Mouse (Mus musculus) intestine, embryonic 14.5 days (tissue): ENCODE measurements around the gene Syt1. TPM values are rescaled to one million over a fixed set of nuclear protein-coding genes. Genes with fewer than 3 reads are reported as not detected.

Experiments used
- ATAC-seq: fragments of 200-750 bp; cut with Nextera tagmentation; replicated peaks from 2 replicates; pipeline ENCODE4 v1.8.0; 2017; ENCODE audit warnings: low read depth, moderate number of reproducible peaks, moderate TSS enrichment, moderate library complexity; ENCODE audit not compliant: low FRiP score, low TSS enrichment
- DNase-seq: peaks from one replicate; pipeline ENCODE4 v3.0.0-alpha.2; 2018; ENCODE audit warnings: low spot score
- H3K27ac ChIP-seq: fragments of 300-500 bp; sonication (generic); 2 replicates; pipeline ENCODE4 v1.5.1; 2014; ENCODE audit warnings: low read depth, mild to moderate bottlenecking, control low read depth
- H3K27me3 ChIP-seq: fragments of 300-500 bp; sonication (generic); replicated peaks from 2 replicates; pipeline ENCODE4 v1.6.1; 2014; ENCODE audit warnings: low read length, control low read depth; ENCODE audit not compliant: control insufficient read depth, insufficient read depth
- H3K36me3 ChIP-seq: fragments of 300-500 bp; sonication (generic); 2 replicates; pipeline ENCODE4 v1.6.1; 2014; ENCODE audit warnings: low read length, control low read depth; ENCODE audit not compliant: control insufficient read depth, insufficient read depth
- H3K4me1 ChIP-seq: fragments of 300-500 bp; sonication (generic); replicated peaks from 2 replicates; pipeline ENCODE4 v1.6.1; 2014; ENCODE audit warnings: low read length, control low read depth, mixed read lengths; ENCODE audit not compliant: control insufficient read depth, insufficient read depth
- H3K4me2 ChIP-seq: fragments of 300-500 bp; sonication (generic); 2 replicates; pipeline ENCODE4 v1.6.1; 2014; ENCODE audit warnings: low read length
- H3K4me3 ChIP-seq: fragments of 300-500 bp; sonication (generic); 2 replicates; pipeline ENCODE4 v1.5.1; 2014; ENCODE audit warnings: low read depth, low read length, control low read depth, mixed read lengths
- H3K9ac ChIP-seq: fragments of 300-500 bp; sonication (generic); 2 replicates; pipeline ENCODE4 v1.6.1; 2014; ENCODE audit warnings: mild to moderate bottlenecking, low read length
- H3K9me3 ChIP-seq: fragments of 300-500 bp; sonication (generic); 2 replicates; pipeline ENCODE4 v1.6.1; 2016; ENCODE audit warnings: low read length, control low read depth; ENCODE audit not compliant: control insufficient read depth
- WGBS: fragments of 180-500 bp; shearing (Covaris S2); extraction: QIAGEN DNeasy Blood & Tissue Kit; methylation state at CpG from one replicate; pipeline ENCODE4 v1.1.7; 2014; 5-methylcytosine and 5-hydroxymethylcytosine counted together
- polyA plus RNA-seq: library from polyadenylated mRNA; unstranded; fragments of >200 nt; fragmentation: Nextera tagmentation; extraction: Ambion mirVana; gene quantifications from 2 replicates; pipeline ENCODE4 v1.2.1, GENCODE M21; 2014

The Syt1 gene
- polyA plus RNA-seq, 1 experiment from 2014 or later: 17.1 TPM

- Histone ChIP-seq H3K9me3 (no peaks in the 10 kb centered on the region), H3K9ac (no peak overlapping the region), H3K4me2 (no peak overlapping the region), H3K27ac (no peak overlapping the region), H3K4me1 (no peaks in the 10 kb centered on the region), H3K27me3 (no peaks in the 10 kb centered on the region), H3K36me3 (no peaks in the 10 kb centered on the region), H3K4me3 (no peak overlapping the region)
- no peak for ATAC-seq
- 91% methylated on average over 2 of the region's 2 CpGs for WGBS
- DNase-seq: no peak
Measured at GRCm38 (mm10) chr10:108987250-108987649, 23.5 kb downstream of the Syt1 start.

- no peak for ATAC-seq
- Histone ChIP-seq H3K27me3 (no peaks in the 10 kb centered on the region), H3K9ac (no peak overlapping the region), H3K36me3 (no peaks in the 10 kb centered on the region), H3K27ac (no peak overlapping the region), H3K9me3 (no peaks in the 10 kb centered on the region), H3K4me3 (no peak overlapping the region), H3K4me2 (no peak overlapping the region), H3K4me1 (no peaks in the 10 kb centered on the region)
- no peak for DNase-seq
- 74% methylated on average over 6 of the region's 6 CpGs for WGBS
Measured at GRCm38 (mm10) chr10:108979660-108980059, 31.1 kb downstream of the Syt1 start.

GRCm38 (mm10) chr10:108954952-108955351 is 55.8 kb downstream of the Syt1 start:
- DNase-seq: no peak
- Histone ChIP-seq H3K9me3 (no peaks in the 10 kb centered on the region), H3K27me3 (no peaks in the 10 kb centered on the region), H3K36me3 (no peaks in the 10 kb centered on the region), H3K27ac (no peak overlapping the region), H3K4me3 (no peak overlapping the region), H3K9ac (no peak overlapping the region), H3K4me1 (no peaks in the 10 kb centered on the region), H3K4me2 (no peak overlapping the region)
- 92% methylated on average over 5 of the region's 5 CpGs for WGBS
- no peak for ATAC-seq

- 89% methylated on average over 8 of the region's 8 CpGs for WGBS
- no peaks in the 10 kb centered on the region for H3K36me3 ChIP-seq
- no peak overlapping the region for H3K27ac ChIP-seq
- H3K4me1 ChIP-seq: no peaks in the 10 kb centered on the region
- H3K27me3 ChIP-seq: no peaks in the 10 kb centered on the region
- H3K9ac ChIP-seq: no peak overlapping the region
- no peak overlapping the region for H3K4me3 ChIP-seq
- no peak overlapping the region for H3K4me2 ChIP-seq
- ATAC-seq (no peak), DNase-seq (no peak)
- no peaks in the 10 kb centered on the region for H3K9me3 ChIP-seq
Measured at GRCm38 (mm10) chr10:108952182-108952581, 58.6 kb downstream of the Syt1 start.

- no peak for DNase-seq
- 82% methylated on average over 10 of the region's 10 CpGs for WGBS
- no peak for ATAC-seq
- Histone ChIP-seq H3K9me3 (no peaks in the 10 kb centered on the region), H3K4me3 (no peak overlapping the region), H3K36me3 (no peaks in the 10 kb centered on the region), H3K4me1 (no peaks in the 10 kb centered on the region), H3K4me2 (no peak overlapping the region), H3K27me3 (no peaks in the 10 kb centered on the region), H3K9ac (no peak overlapping the region), H3K27ac (no peak overlapping the region)
Measured at GRCm38 (mm10) chr10:108936838-108937430, 73.8 kb downstream of the Syt1 start.

- ATAC-seq (no peak), DNase-seq (no peak)
- no peaks in the 10 kb centered on the region for H3K27me3 ChIP-seq
- H3K4me1 ChIP-seq: no peaks in the 10 kb centered on the region
- H3K4me3 ChIP-seq: no peak overlapping the region
- no peak overlapping the region for H3K4me2 ChIP-seq
- 53% methylated on average over 3 of the region's 3 CpGs for whole genome bisulfite sequencing
- no peaks in the 10 kb centered on the region for H3K36me3 ChIP-seq
- no peak overlapping the region for H3K27ac ChIP-seq
- no peak overlapping the region for H3K9ac ChIP-seq
- no peaks in the 10 kb centered on the region for H3K9me3 ChIP-seq
Measured at GRCm38 (mm10) chr10:108930299-108930698, 80.5 kb downstream of the Syt1 start.

GRCm38 (mm10) chr10:108929676-108930075 is 81.1 kb downstream of the Syt1 start:
- no peaks in the 10 kb centered on the region for H3K36me3 ChIP-seq
- H3K9me3 ChIP-seq: no peaks in the 10 kb centered on the region
- no peaks in the 10 kb centered on the region for H3K27me3 ChIP-seq
- H3K4me1 ChIP-seq: no peaks in the 10 kb centered on the region
- no peak overlapping the region for H3K4me3 ChIP-seq
- DNase-seq: no peak
- no peak overlapping the region for H3K9ac ChIP-seq
- H3K4me2 ChIP-seq: no peak overlapping the region
- H3K27ac ChIP-seq: no peak overlapping the region
- WGBS: 68% methylated on average over 6 of the region's 6 CpGs
- no peak for ATAC-seq

- H3K9ac ChIP-seq: no peak overlapping the region
- H3K27me3 ChIP-seq: no peaks in the 10 kb centered on the region
- H3K36me3 ChIP-seq: no peaks in the 10 kb centered on the region
- no peaks in the 10 kb centered on the region for H3K4me1 ChIP-seq
- ATAC-seq: no peak
- DNase-seq: no peak
- H3K4me3 ChIP-seq: no peak overlapping the region
- WGBS: 86% methylated on average over 1 of the region's 1 CpGs
- no peak overlapping the region for H3K4me2 ChIP-seq
- H3K9me3 ChIP-seq: no peaks in the 10 kb centered on the region
- no peak overlapping the region for H3K27ac ChIP-seq
Measured at GRCm38 (mm10) chr10:108905264-108905663, 105.5 kb downstream of the Syt1 start.

GRCm38 (mm10) chr10:108904371-108904770 is 106.4 kb downstream of the Syt1 start:
- H3K4me1 ChIP-seq: no peaks in the 10 kb centered on the region

More at GRCm38 (mm10) chr10:108904371-108904770, 106.4 kb downstream of the Syt1 start:
- DNase-seq (no peak), ATAC-seq (no peak)
- WGBS: 71% methylated on average over 4 of the region's 4 CpGs
- Histone ChIP-seq H3K4me2 (no peak overlapping the region), H3K36me3 (no peaks in the 10 kb centered on the region), H3K27ac (no peak overlapping the region), H3K9ac (no peak overlapping the region), H3K9me3 (no peaks in the 10 kb centered on the region), H3K27me3 (no peaks in the 10 kb centered on the region), H3K4me3 (no peak overlapping the region)
